Comparison of ENCODE assay signal across 9 mouse cellular contexts in the genomic region with DNA sequence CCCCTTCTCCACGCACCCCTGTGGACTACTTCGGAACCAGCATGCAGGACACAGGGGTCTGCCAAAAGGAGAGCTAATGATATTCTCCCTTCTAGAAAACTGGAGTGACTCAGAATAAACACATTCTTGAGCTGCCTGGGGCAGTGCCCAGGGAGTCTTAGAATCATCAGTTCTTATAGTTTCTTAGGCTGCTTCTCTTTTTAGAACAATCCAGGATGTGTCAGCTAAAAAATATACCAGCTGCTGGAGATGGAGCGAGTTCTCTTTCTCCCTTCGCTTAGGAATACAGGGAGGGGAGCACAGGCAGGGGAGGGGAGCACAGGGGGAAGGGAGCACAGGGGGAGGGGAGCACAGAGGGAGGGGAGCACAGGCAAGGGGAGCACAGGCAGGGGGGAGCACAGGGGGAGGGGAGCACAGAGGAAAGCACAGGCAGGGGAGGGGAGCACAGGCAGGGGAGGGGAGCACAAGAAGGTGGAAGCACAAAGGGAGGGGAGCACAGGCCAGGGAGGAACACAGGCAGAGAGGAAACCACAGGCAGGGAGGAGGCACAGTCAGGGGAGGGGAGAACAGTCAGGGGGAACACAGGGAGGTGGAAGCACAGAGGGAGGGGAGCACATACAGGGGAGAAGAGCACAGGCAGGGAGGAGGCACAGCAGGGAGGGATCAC. TPM values are rescaled to one million over a fixed set of nuclear protein-coding genes. Genes with fewer than 3 reads are reported as not detected.
DNase-seq lines count a peak whose midpoint lies in the region; ATAC-seq and TF ChIP-seq lines count a peak whose summit lies in the region.
"Had no signal": no experiment of that assay in that cellular context is flagged by ENCODE, and none has a peak within 500 bp of the region (broad histone marks: within the 10 kb centered on the region; RNA-seq: fewer than 3 reads in every experiment).

No protein-coding gene starts in this region.

- ATAC-seq in heart, embryonic 15.5 days (replicated peaks; ENCODE audit: insufficient number of reproducible peaks, insufficient read depth, low FRiP score, low read depth) = no peak; the same call in 1 of the 2 replicates
- peak; percentile 37 for ATAC-seq in liver, embryonic 13.5 days (ENCODE audit: low read depth)

- peak; percentile 72 for DNase-seq in heart, embryonic 10.5 days (ENCODE audit: low spot score)
- no peak for DNase-seq in heart, postnatal 25 days (ENCODE audit: low spot score)
- peak; percentile 64 for DNase-seq in MEL (ENCODE audit: low read depth, low spot score)
- no peak for DNase-seq in liver, embryonic 13.5 days
- peak; percentile 31 for DNase-seq in right cerebral cortex, postnatal 4 days
- DNase-seq in cerebellum, adult 9-11 months = no peak
- DNase-seq in layer of hippocampus, adult 8-10 months (ENCODE audit: low spot score in 2 of 2) = no peak

- TF ChIP-seq CTCF in MEL (IDR thresholded peaks at IDR 0.05 in 2 of 3, conservative IDR thresholded peaks at IDR 0.05 in 1 of 3; ENCODE audit: control insufficient read depth in 1 of 3, insufficient read depth in 1 of 3, low read depth in 2 of 3, low read length in 3 of 3, poor library complexity in 1 of 3, severe bottlenecking in 1 of 3) = no peak

- WGBS in heart, embryonic 10.5 days = 45% methylated on average over 4 of the region's 4 CpGs
- 36% methylated on average over 4 of the region's 4 CpGs for WGBS in heart, embryonic 15.5 days
- WGBS in liver, embryonic 13.5 days (ENCODE audit: insufficient replicate concordance) = 43% methylated on average over 4 of the region's 4 CpGs

- TF ChIP-seq RAD21 in MEL (IDR thresholded peaks at IDR 0.05; ENCODE audit: low read depth, low read length) = no peak

- no peaks in the 10 kb centered on the region for H3K27me3 ChIP-seq in heart, embryonic 10.5 days (ENCODE audit: insufficient read depth, poor library complexity, severe bottlenecking)
- no peaks in the 10 kb centered on the region for H3K27me3 ChIP-seq in MEL (ENCODE audit: control insufficient read depth in 1 of 2, insufficient read depth in 2 of 2, low read length in 2 of 2)
- no peaks in the 10 kb centered on the region for H3K27me3 ChIP-seq in heart, embryonic 15.5 days
- H3K27me3 ChIP-seq in liver, embryonic 13.5 days = no peaks in the 10 kb centered on the region

- no peaks in the 10 kb centered on the region for H3K79me2 ChIP-seq in MEL (ENCODE audit: control insufficient read depth, insufficient read depth, low read length, poor library complexity)

- intact Hi-C loops in heart, postnatal 25 days (cut with DNase I) = no loop called here

- no peak overlapping the region for H3K4me3 ChIP-seq in heart, embryonic 10.5 days
- H3K4me3 ChIP-seq in MEL (ENCODE audit: control insufficient read depth in 1 of 2, insufficient read depth in 1 of 2, low read depth in 2 of 2, low read length in 2 of 2) = no peak overlapping the region
- no peak overlapping the region for H3K4me3 ChIP-seq in heart, embryonic 15.5 days
- no peak overlapping the region for H3K4me3 ChIP-seq in liver, embryonic 13.5 days (replicated peaks)

- TF ChIP-seq POLR2A in MEL (IDR thresholded peaks at IDR 0.05; ENCODE audit: control insufficient read depth in 1 of 2, insufficient read depth in 1 of 2, low read depth in 1 of 2, low read length in 2 of 2, poor library complexity in 1 of 2) = no peak

- no peak overlapping the region for H3K4me2 ChIP-seq in heart, embryonic 15.5 days
- H3K4me2 ChIP-seq in liver, embryonic 13.5 days = no peak overlapping the region

- no peaks in the 10 kb centered on the region for H3K9me3 ChIP-seq in heart, embryonic 10.5 days
- H3K9me3 ChIP-seq in MEL (replicated peaks; ENCODE audit: insufficient read depth, low read length) = no peaks in the 10 kb centered on the region
- no peaks in the 10 kb centered on the region for H3K9me3 ChIP-seq in heart, embryonic 15.5 days (replicated peaks)
- H3K9me3 ChIP-seq in liver, embryonic 13.5 days (replicated peaks) = no peaks in the 10 kb centered on the region

- H3K9ac ChIP-seq in MEL (ENCODE audit: control insufficient read depth, low read depth, low read length, poor library complexity, severe bottlenecking) = no peak overlapping the region
- H3K9ac ChIP-seq in heart, embryonic 15.5 days = no peak overlapping the region
- H3K9ac ChIP-seq in liver, embryonic 13.5 days = 0 out of 2 replicates have a peak overlapping the region, but pooled peaks have one; percentile 29

- TF ChIP-seq EP300 in MEL (IDR thresholded peaks at IDR 0.05; ENCODE audit: low read depth in 1 of 2, low read length in 2 of 2) = 0 out of 4 replicates have a peak, but pooled peaks of 1 of the 2 experiments have one; percentile 13

- H3K27ac ChIP-seq in heart, embryonic 10.5 days = peak overlapping the region; percentile 72
- H3K27ac ChIP-seq in MEL (ENCODE audit: control insufficient read depth, low read depth, low read length) = no peak overlapping the region
- H3K27ac ChIP-seq in heart, embryonic 15.5 days = peak overlapping the region; percentile 53
- peak overlapping the region; percentile 75 for H3K27ac ChIP-seq in liver, embryonic 13.5 days

- peaks cover 14% of the 10 kb centered on the region for H3K4me1 ChIP-seq in heart, embryonic 10.5 days
- peaks cover 0 to 12% of the 10 kb centered on the region in 2 experiments; a peak in 2 of 4 replicates for H3K4me1 ChIP-seq in MEL (ENCODE audit: control insufficient read depth in 1 of 2, insufficient read depth in 2 of 2, low read length in 2 of 2)
- peaks cover 10% of the 10 kb centered on the region; the same call in 1 of the 2 replicates for H3K4me1 ChIP-seq in heart, embryonic 15.5 days (replicated peaks)
- H3K4me1 ChIP-seq in liver, embryonic 13.5 days (replicated peaks) = peaks cover 43% of the 10 kb centered on the region

- no peaks in the 10 kb centered on the region for H3K36me3 ChIP-seq in heart, embryonic 10.5 days
- H3K36me3 ChIP-seq in MEL (ENCODE audit: control insufficient read depth in 1 of 2, insufficient read depth in 2 of 2, low read length in 2 of 2) = peaks cover 0 to 11% of the 10 kb centered on the region in 2 experiments; a peak in 2 of 4 replicates
- no peaks in the 10 kb centered on the region for H3K36me3 ChIP-seq in heart, embryonic 15.5 days
- H3K36me3 ChIP-seq in liver, embryonic 13.5 days = no peaks in the 10 kb centered on the region

TF ChIP-seq in MEL, 35 proteins besides CTCF, POLR2A, EP300 and RAD21:
- TF ChIP-seq MXI1 (IDR thresholded peaks at IDR 0.05; ENCODE audit: low read depth, low read length) (no peak), POLR2AphosphoS5 (IDR thresholded peaks at IDR 0.05; ENCODE audit: borderline replicate concordance, low read depth, low read length) (no peak), ELF1 (IDR thresholded peaks at IDR 0.05; ENCODE audit: low read depth, low read length) (0 out of 2 replicates have a peak, but pooled peaks have one; percentile 4), RCOR1 (IDR thresholded peaks at IDR 0.05; ENCODE audit: low read depth, low read length) (no peak), GABPA (IDR thresholded peaks at IDR 0.05; ENCODE audit: low read depth, low read length) (no peak), SIN3A (IDR thresholded peaks at IDR 0.05; ENCODE audit: low read length) (no peak), ZMIZ1 (IDR thresholded peaks at IDR 0.05; ENCODE audit: low read depth, low read length) (no peak), ZNF384 (IDR thresholded peaks at IDR 0.05; ENCODE audit: low read depth, low read length) (no peak), USF2 (IDR thresholded peaks at IDR 0.05; ENCODE audit: borderline replicate concordance in 1 of 2, insufficient read depth in 1 of 2, low read depth in 1 of 2, low read length in 2 of 2) (no peak), MAZ (IDR thresholded peaks at IDR 0.05; ENCODE audit: low read depth, low read length) (peak; percentile 94; the same call in 1 of the 2 replicates)

RNA-seq across cellular contexts. Expression of a gene that starts 12.0 kb away (rescaled TPM):
- 37.2 and 39.6 TPM in 2 replicates for polyA plus RNA-seq in heart, embryonic 10.5 days (2016; fragmentation: Nextera tagmentation; extraction: Ambion mirVana)
- 10 to 100 TPM; 41.4 to 41.9 TPM for total RNA-seq in heart, postnatal 25 days (2021)
- total RNA-seq in MEL (2012; rRNA removed) = 38.1 and 47.7 TPM in 2 replicates
- 100 to 1,000 TPM in 1 of 2 experiments, 10 to 100 TPM in 1; 53.8 to 135 TPM for polyA plus RNA-seq in MEL (2012; ENCODE audit: insufficient read depth in 1 of 2, insufficient read length in 2 of 2, low read depth in 1 of 2, low replicate concordance in 2 of 2, missing spikeins in 1 of 2)
- polyA plus RNA-seq in heart, embryonic 15.5 days (2015; fragmentation: Nextera tagmentation; extraction: Ambion mirVana) = 34.4 and 36.0 TPM in 2 replicates
- 54.4 and 61.8 TPM in 2 replicates for polyA plus RNA-seq in liver, embryonic 13.5 days (2015; fragmentation: Nextera tagmentation; extraction: Ambion mirVana)
- 10 to 100 TPM; 61.3 to 71.4 (median 63.6) TPM for total RNA-seq in layer of hippocampus, adult 8-10 months (2022)

RNA-seq across cellular contexts. Expression of a gene that starts 52.9 kb away (rescaled TPM):
- polyA plus RNA-seq in heart, embryonic 10.5 days (2016; fragmentation: Nextera tagmentation; extraction: Ambion mirVana) = not detected in 2 replicates
- total RNA-seq in heart, postnatal 25 days (2021) = not detected
- total RNA-seq in MEL (2012; rRNA removed) = not detected in 2 replicates
- 1 to 10 TPM in 1 of 2 experiments, not detected in 1; 3.6 TPM for polyA plus RNA-seq in MEL (2012; ENCODE audit: insufficient read depth in 1 of 2, insufficient read length in 2 of 2, low read depth in 1 of 2, low replicate concordance in 2 of 2, missing spikeins in 1 of 2)
- not detected in 2 replicates for polyA plus RNA-seq in heart, embryonic 15.5 days (2015; fragmentation: Nextera tagmentation; extraction: Ambion mirVana)
- polyA plus RNA-seq in liver, embryonic 13.5 days (2015; fragmentation: Nextera tagmentation; extraction: Ambion mirVana) = not detected in 2 replicates
- not detected for total RNA-seq in layer of hippocampus, adult 8-10 months (2022)
- polyA plus RNA-seq: gonadal fat pad, adult 2 months had no signal

Comparison
In these comparisons a context has a peak if more than half of its experiments do, and no peak if none do; other contexts are left out.
1. DNase-seq: peak in heart, embryonic 10.5 days (single experiment), MEL (single experiment) and right cerebral cortex, postnatal 4 days (single experiment); none in heart, postnatal 25 days (single experiment), liver, embryonic 13.5 days (single experiment), cerebellum, adult 9-11 months (single experiment) and layer of hippocampus, adult 8-10 months (0 of 2).